Mouse (Mus musculus) C2C12 (cell line): Measurements from ENCODE around the gene Rft1. TPM values are rescaled to one million over a fixed set of nuclear protein-coding genes. Genes with fewer than 3 reads are reported as not detected.

ENCODE experiments used
- H3K27me3 ChIP-seq: one replicate; pipeline ENCODE4 v1.6.1; 2011; ENCODE audit not compliant: control insufficient read depth, insufficient read depth, insufficient read length
- H3K36me3 ChIP-seq: one replicate; pipeline ENCODE4 v1.6.1; 2011; ENCODE audit not compliant: control insufficient read depth, insufficient read depth
- H3K4me3 ChIP-seq: one replicate; pipeline ENCODE4 v1.5.1; 2011; ENCODE audit warnings: mild to moderate bottlenecking, control low read depth; ENCODE audit not compliant: poor library complexity, insufficient read depth, severe bottlenecking
- H3K79me2 ChIP-seq: one replicate; pipeline ENCODE4 v1.6.1; 2011; ENCODE audit not compliant: control insufficient read depth, insufficient read depth
- H3K79me3 ChIP-seq: one replicate; pipeline ENCODE4 v1.6.1; 2011; ENCODE audit warnings: low read depth, control low read depth
- H3ac ChIP-seq: one replicate; pipeline ENCODE3; 2011; ENCODE audit warnings: low read depth; ENCODE audit not compliant: control insufficient read depth, insufficient read length
- CEBPB ChIP-seq: IDR thresholded peaks from one replicate; pipeline ENCODE4 v1.6.1; 2011; ENCODE audit warnings: low read depth, mild to moderate bottlenecking, control low read depth, moderate library complexity
- CTCF ChIP-seq: IDR thresholded peaks from one replicate; pipeline ENCODE4 v1.5.1; 2011; ENCODE audit not compliant: control insufficient read depth, insufficient read depth, insufficient read length
- FOSL1 ChIP-seq: IDR thresholded peaks from one replicate; pipeline ENCODE4 v1.8.0; 2011; ENCODE audit warnings: mild to moderate bottlenecking, low read length; ENCODE audit not compliant: poor library complexity, insufficient read depth, severe bottlenecking
- MAX ChIP-seq: IDR thresholded peaks from one replicate; pipeline ENCODE4 v1.6.1; 2011; ENCODE audit warnings: mild to moderate bottlenecking, control low read depth
- MYOD1 ChIP-seq: IDR thresholded peaks from one replicate; pipeline ENCODE4 v1.6.1; 2011; ENCODE audit warnings: low read depth; ENCODE audit not compliant: control insufficient read depth, insufficient read length
- MYOG ChIP-seq: IDR thresholded peaks from one replicate; pipeline ENCODE4 v1.6.1; 2011; ENCODE audit not compliant: control insufficient read depth, insufficient read length; ENCODE audit errors: extremely low read depth
- USF1 ChIP-seq: IDR thresholded peaks from one replicate; pipeline ENCODE4 v1.6.1; 2011; ENCODE audit warnings: low read depth, mild to moderate bottlenecking, control low read depth, moderate library complexity
- polyA plus RNA-seq: library from polyadenylated mRNA; unstranded; fragments of >200 nt; fragmentation: generic; extraction: Trizol; gene quantifications from one replicate; pipeline ENCODE4 v1.2.1, GENCODE M21; 2012; ENCODE audit warnings: missing spikeins

The Rft1 gene
- polyA plus RNA-seq, 1 experiment: 13.4 TPM

DNA sequence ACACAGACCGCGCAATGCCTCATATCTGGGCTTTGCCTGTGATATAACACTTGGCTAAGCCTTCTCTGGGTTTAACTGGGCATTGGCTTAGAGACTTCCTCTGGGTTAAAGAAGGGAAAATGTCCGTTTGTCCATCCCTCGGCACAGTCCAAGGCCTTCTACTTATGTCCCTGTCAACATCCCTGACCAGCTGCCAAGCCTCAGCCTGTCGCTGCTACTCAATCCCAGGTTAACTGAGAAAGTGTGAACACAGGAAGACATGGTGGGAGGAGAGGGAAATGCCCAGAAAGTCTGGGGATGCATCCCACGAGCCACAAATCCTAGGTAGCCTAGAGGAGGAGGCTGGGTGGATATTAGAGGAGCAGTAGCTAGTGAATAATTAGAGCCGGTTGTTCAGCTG is 20.5 kb upstream of the Rft1 start:
- Histone ChIP-seq H3K36me3 (no peaks in the 10 kb centered on the region), H3ac (no peak overlapping the region), H3K4me3 (no peak overlapping the region), H3K27me3 (no peaks in the 10 kb centered on the region), H3K79me3 (no peaks in the 10 kb centered on the region), H3K79me2 (no peaks in the 10 kb centered on the region)
- TF ChIP-seq MYOD1 (no peak), MAX (no peak), MYOG (no peak), CEBPB (no peak), FOSL1 (no peak), CTCF (no peak)

DNA sequence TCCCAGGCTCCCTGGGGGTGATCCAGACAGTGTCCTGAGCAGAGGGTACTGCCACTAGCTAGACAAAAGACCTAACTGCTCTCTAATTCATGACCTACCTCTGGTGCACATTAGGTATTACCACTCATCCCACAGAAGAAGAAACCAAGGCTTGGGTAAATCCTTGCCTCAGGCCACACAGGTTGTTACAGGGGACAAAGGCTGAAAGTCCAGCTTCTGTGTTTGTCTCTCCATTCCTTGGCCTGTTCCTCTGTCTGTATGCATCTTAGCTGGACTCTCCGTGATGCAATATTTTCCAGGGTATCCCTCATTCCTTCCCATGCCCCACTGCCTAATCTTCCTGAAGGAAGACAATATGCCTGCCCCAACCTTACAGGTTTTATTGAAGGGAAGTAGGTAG is 19.7 kb upstream of the Rft1 start:
- Histone ChIP-seq H3K79me3 (no peaks in the 10 kb centered on the region), H3K4me3 (no peak overlapping the region), H3K36me3 (no peaks in the 10 kb centered on the region), H3K79me2 (no peaks in the 10 kb centered on the region), H3K27me3 (no peaks in the 10 kb centered on the region), H3ac (no peak overlapping the region)
- TF ChIP-seq MYOG (no peak), CEBPB (no peak), CTCF (no peak), FOSL1 (no peak), MAX (no peak), MYOD1 (no peak), USF1 (no peak)

- Histone ChIP-seq H3ac (no peak overlapping the region), H3K27me3 (no peaks in the 10 kb centered on the region), H3K79me3 (no peaks in the 10 kb centered on the region), H3K4me3 (no peak overlapping the region), H3K36me3 (no peaks in the 10 kb centered on the region), H3K79me2 (no peaks in the 10 kb centered on the region)
- no peak for TF ChIP-seq MYOD1
- TF ChIP-seq MYOG: no peak
- TF ChIP-seq FOSL1: peak; percentile 8
- TF ChIP-seq CTCF: no peak
- no peak for TF ChIP-seq MAX
- no peak for TF ChIP-seq USF1
Observed at GRCm38 (mm10) chr14:30635219-30635910, 18.8 kb upstream of the Rft1 start.

GRCm38 (mm10) chr14:30636499-30636898 is 17.7 kb upstream of the Rft1 start:
- Histone ChIP-seq H3K4me3 (no peak overlapping the region), H3K27me3 (no peaks in the 10 kb centered on the region), H3K79me2 (no peaks in the 10 kb centered on the region), H3K36me3 (no peaks in the 10 kb centered on the region), H3ac (no peak overlapping the region), H3K79me3 (no peaks in the 10 kb centered on the region)
- no peak for TF ChIP-seq CEBPB
- TF ChIP-seq MAX: no peak
- TF ChIP-seq CTCF: no peak
- TF ChIP-seq FOSL1: no peak
- no peak for TF ChIP-seq USF1
- no peak for TF ChIP-seq MYOG
- TF ChIP-seq MYOD1: no peak

DNA sequence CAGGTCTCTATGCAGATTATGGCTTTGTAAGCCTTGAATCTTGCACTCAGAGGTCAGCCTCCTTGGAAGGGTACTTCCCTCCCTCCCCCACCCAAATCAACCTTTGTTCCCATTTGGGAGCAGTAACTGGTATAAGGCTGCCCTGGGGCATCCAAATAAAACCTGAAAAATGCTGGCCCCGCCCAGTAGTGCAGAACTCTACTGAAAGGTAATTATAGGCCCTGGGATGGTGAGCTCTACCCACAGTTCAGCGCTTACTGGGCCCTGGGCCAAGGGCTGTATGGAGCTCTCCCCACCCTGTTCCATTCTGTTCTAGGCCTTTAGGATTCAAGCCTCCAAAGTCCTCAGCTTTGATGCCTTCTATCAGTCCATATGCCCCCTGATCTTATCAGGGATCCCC is 17.1 kb upstream of the Rft1 start:
- H3ac ChIP-seq: no peak overlapping the region
- no peak overlapping the region for H3K4me3 ChIP-seq
- H3K79me2 ChIP-seq: no peaks in the 10 kb centered on the region
- no peaks in the 10 kb centered on the region for H3K36me3 ChIP-seq
- H3K79me3 ChIP-seq: no peaks in the 10 kb centered on the region
- H3K27me3 ChIP-seq: no peaks in the 10 kb centered on the region
- no peak for TF ChIP-seq CEBPB
- TF ChIP-seq MYOD1: no peak
- no peak for TF ChIP-seq MYOG
- TF ChIP-seq CTCF: no peak

GRCm38 (mm10) chr14:30638009-30638408 is 16.2 kb upstream of the Rft1 start:
- Histone ChIP-seq H3ac (no peak overlapping the region), H3K4me3 (no peak overlapping the region), H3K79me2 (no peaks in the 10 kb centered on the region), H3K79me3 (no peaks in the 10 kb centered on the region), H3K27me3 (no peaks in the 10 kb centered on the region), H3K36me3 (no peaks in the 10 kb centered on the region)
- TF ChIP-seq CTCF (no peak), FOSL1 (no peak), USF1 (no peak), MYOG (no peak), MAX (no peak), MYOD1 (no peak), CEBPB (no peak)
